ENCODE assay signal across 34 mouse cellular contexts in genomic region chr8:124695424-124696100, GRCm38 (mm10). TPM values are rescaled to one million over a fixed set of nuclear protein-coding genes. Genes with fewer than 3 reads are reported as not detected.
"Had no signal": no experiment of that assay in that cellular context is flagged by ENCODE, and none has a peak within 500 bp of the region (broad histone marks: within the 10 kb centered on the region; RNA-seq: fewer than 3 reads in every experiment).

No protein-coding gene starts in this region.

- ATAC-seq: hindbrain, embryonic 16.5 days; hindbrain, postnatal 0 days; inflammation-experienced regulatory T-cells, adult 6 months had no signal

- H3K4me1 ChIP-seq: heart, embryonic 10.5 days; heart, embryonic 12.5 days; heart, embryonic 13.5 days; heart, embryonic 15.5 days; hindbrain, embryonic 10.5 days; hindbrain, embryonic 12.5 days; hindbrain, embryonic 13.5 days; hindbrain, embryonic 15.5 days; kidney, embryonic 15.5 days had no signal

- H3K4me3 ChIP-seq: heart, adult 2 months; heart, embryonic 10.5 days; heart, embryonic 12.5 days; heart, embryonic 13.5 days; heart, embryonic 15.5 days; hindbrain, embryonic 10.5 days; hindbrain, embryonic 12.5 days; hindbrain, embryonic 13.5 days; hindbrain, embryonic 15.5 days; kidney, embryonic 15.5 days; layer of hippocampus, adult 2 months; left cerebral cortex, adult 2 months had no signal

- DNase-seq: heart, adult 2 months; heart, postnatal 10 days; heart, postnatal 14 days; heart, postnatal 36 days; heart, postnatal 4 days; kidney, adult 11 months; kidney, adult 18-20 months; kidney, adult 2 months; kidney, adult 8-10 months; kidney, adult 9 months; kidney, postnatal 10 days; kidney, postnatal 14 days; kidney, postnatal 25 days; kidney, postnatal 36 days; kidney, postnatal 4 days; layer of hippocampus, adult 9-11 months; layer of hippocampus, postnatal 36 days had no signal

- H3K27ac ChIP-seq: heart, adult 2 months; heart, embryonic 13.5 days; heart, embryonic 15.5 days; hindbrain, embryonic 10.5 days; hindbrain, embryonic 12.5 days; hindbrain, embryonic 13.5 days; hindbrain, embryonic 14.5 days; hindbrain, embryonic 15.5 days; hindbrain, postnatal 0 days; kidney, embryonic 15.5 days; kidney, postnatal 0 days; layer of hippocampus, adult 2 months; left cerebral cortex, adult 2 months had no signal

- H3K27me3 ChIP-seq: heart, embryonic 12.5 days; heart, embryonic 13.5 days; heart, embryonic 15.5 days; hindbrain, embryonic 12.5 days; hindbrain, embryonic 13.5 days; hindbrain, embryonic 15.5 days; kidney, embryonic 15.5 days had no signal

- H3K9me3 ChIP-seq: heart, embryonic 10.5 days; heart, embryonic 12.5 days; heart, embryonic 13.5 days; heart, embryonic 15.5 days; hindbrain, embryonic 10.5 days; hindbrain, embryonic 12.5 days; hindbrain, embryonic 13.5 days; hindbrain, embryonic 15.5 days; kidney, embryonic 15.5 days had no signal

- H3K9ac ChIP-seq: heart, embryonic 12.5 days; heart, embryonic 13.5 days; heart, embryonic 15.5 days; hindbrain, embryonic 12.5 days; hindbrain, embryonic 13.5 days; hindbrain, embryonic 14.5 days; hindbrain, embryonic 15.5 days; kidney, embryonic 15.5 days had no signal

- H3K4me2 ChIP-seq: heart, embryonic 12.5 days; heart, embryonic 13.5 days; heart, embryonic 15.5 days; hindbrain, embryonic 12.5 days; hindbrain, embryonic 13.5 days; hindbrain, embryonic 14.5 days; hindbrain, embryonic 15.5 days; kidney, embryonic 15.5 days had no signal

RNA-seq across cellular contexts. Expression of gene Fam89a, which starts 56.1 kb away (rescaled TPM):
- total RNA-seq: hematopoietic stem cell, adult 5-6 weeks; hindbrain, postnatal 0 days had no signal
